Mouse (Mus musculus): ENCODE measurements around the gene 4921536K21Rik.
"Not testable (repeated sequence)": the region's sequence is repeated elsewhere in the genome, so short reads cannot be mapped to it uniquely, and the experiment has no call there.

The 4921536K21Rik gene

DNA sequence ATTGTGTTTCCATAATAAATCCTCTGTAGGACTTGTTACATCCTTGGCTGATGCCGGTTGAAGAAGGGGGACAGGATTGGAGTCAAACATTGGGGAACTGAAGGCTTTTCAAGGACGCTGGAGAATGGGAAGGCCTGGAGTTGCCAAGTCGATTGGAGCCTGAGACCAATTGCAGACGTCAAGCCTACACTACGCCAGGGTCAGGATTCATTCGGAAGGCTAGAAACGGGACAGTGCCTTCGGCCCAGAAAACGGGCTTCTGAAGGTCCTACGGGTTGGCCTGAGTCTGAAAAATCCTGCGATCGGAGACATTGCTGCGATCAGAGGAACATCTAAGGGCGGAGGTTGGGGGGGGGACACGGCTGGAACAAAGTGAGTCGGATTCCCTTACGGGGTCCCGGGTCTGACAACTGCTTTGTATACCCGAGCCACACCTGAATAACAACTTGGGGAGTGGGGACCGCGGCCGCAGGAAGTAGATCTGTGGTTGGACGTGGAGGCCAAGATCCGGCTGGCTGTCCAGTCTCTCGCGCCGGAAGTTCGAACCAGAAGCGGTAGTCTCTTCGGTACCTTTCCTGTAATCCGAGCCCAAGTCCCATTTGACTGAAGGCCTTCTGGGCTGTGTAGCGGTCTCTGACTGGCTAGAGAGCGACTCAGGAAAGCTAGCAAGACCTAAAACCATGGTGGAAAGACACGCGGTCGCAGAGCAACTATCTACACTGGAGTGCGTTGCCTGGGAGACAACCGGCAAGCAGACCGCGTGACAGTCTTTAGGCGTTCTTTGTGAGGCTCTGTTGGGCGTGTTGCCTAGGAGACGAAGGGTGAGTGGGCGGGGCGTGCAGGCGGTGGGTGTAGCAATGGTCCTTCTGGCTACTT, at the start of gene 4921536K21Rik, which contains the start of gene Dusp18:
TSS of gene 4921536K21Rik (minus strand) at position 693 of the 876 bp plus-strand sequence.
TSS of gene Dusp18 (plus strand) at position 835 of the 876 bp plus-strand sequence.
- DNase-seq: peak; percentile 68

DNA sequence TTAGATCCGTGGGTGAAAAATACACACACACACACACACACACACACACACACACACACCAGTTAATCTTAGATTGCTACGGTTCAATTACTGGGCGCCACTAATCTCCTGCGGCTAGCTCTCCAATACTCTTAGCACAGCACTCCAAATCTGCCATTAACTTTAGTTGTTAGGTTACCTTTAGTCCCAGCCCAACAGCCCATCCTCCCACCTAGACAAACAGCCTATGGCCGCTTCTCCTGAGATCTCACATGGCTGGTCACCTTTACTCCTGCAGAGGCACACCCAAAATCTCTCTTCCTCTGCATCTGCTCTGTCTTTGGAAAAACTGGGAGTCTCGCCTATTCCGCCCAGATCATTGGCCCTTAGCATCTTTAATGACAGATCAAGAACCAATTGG, 46.5 kb upstream of the 4921536K21Rik start:
- no peak for DNase-seq

DNA sequence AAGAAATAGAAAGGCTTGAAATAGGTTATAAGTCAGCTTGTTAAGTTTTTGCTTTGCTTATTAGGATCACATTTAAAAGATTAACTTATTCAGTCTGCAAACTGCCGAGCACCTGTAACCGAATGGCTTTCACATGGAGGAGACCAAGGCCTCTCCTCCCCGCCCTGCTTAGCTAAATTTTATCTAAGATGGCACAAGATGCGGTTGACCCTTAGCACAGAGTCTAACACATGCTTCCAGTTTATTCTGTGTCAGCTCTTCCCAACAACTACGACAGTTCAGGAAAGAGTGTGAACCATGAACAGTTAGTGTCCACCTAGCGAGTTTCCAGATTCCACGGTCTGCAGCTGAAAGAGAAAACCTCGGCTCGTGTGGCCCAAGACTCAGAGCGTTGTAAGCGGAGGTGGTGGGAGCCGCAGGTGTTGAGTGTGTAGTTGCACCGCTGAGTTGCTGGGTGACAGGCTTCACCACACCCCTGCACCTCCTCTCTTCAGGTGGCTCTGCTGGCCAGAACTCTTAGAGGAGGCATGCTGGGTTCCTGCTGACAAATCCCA, 42.5 kb upstream of the 4921536K21Rik start:
- no peak for DNase-seq

DNA sequence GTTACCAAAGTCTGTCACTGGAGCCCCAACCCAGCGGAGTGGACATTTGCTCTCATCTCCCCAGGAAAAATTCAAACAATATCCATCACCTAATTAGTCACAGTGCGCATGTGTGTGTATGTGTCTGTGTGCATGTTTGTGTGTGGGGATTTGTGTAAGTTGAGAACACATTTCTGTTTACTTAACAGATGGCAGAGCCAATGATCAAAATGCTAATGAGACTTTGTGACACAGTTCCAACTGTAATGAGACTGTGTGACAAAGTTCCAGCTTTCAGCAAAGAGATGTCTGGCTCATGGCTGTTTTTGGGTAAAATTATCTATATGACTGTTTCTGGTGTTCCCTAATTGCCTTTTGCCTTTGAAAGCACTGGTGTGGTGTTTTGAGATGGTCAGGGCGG, 41.4 kb upstream of the 4921536K21Rik start:
- DNase-seq: no peak

DNA sequence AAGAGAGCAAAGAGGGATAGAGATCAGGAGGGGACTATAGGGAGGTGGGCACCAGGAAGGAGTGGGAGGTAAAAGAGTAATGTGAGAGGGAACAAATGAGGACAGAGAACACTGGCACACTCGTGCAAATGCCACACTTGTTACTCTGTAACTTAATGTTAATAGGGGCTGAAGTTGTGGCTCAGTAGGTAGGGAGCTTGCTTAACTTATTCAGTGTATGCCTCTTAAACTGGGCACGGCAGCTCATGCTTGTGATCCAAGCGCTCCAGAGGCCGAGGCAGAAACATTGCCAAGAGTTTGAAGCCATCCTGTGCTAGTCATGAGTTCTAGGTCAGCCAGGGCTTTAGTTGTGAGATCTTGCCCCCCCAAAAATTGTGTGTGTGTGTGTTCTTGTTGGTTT, 40.2 kb upstream of the 4921536K21Rik start:
- DNase-seq: no peak

DNA sequence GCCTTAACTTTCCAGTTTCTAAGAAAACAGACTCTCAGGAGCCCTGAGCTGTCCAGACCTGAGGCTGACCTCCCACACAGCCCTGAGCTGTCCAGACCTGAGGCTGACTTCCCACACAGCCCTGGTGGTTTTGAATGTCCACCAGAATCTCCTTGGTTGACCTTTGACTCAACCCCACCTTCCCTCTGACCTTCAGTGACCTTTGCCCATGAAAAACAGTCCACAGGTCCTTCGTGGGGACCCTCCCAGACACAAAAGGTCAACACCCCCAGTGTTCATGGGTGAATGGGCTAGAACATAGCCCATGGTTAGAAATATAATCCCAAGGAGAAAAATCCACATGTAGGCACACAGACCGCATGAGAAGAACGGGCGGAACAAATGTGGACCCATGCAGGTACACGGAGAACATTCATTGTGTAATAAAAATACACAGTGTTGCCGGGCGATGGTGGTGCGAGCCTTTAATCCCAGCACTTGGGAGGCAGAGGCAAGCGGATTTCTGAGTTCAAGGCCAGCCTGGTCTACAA, 38.9 kb upstream of the 4921536K21Rik start:
- no peak for DNase-seq

DNA sequence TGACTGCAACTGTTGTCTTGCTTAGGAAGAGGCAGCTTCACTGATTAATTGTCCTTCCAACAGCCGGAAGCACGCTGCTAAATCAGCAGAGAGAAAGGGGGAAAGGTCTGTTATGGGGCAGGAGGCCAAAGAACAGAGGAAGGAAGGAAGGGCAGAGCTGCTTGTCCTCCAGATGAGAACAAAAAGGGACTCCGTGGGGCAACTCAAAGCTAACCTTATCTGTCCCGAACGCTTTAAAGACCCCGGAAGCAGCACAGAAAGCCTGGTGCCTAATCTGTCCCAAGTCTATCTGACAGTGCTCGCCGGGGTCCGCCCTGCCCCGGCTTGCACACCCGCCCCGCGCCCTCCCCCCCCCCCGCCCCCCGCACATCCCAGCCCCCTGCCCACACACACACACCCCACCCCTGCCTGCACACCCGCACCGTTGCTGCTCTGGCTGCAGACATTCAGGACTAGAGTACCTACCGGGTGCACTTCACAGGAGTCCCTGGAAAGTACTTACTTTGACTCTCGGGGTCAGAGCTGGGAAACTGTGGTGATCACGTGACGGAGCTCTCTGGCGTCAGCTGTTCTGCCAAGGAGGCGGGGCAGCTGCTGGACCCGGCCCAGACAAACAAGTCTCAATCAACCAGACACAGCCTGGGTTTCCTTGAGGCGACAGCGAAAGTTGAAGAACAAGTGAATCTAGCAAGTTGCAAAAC, 36.8 kb upstream of the 4921536K21Rik start, which contains the start of gene Tcn2:
TSS of gene Tcn2 (minus strand) at position 649 of the 701 bp plus-strand sequence.
- DNase-seq: peak; percentile 28

DNA sequence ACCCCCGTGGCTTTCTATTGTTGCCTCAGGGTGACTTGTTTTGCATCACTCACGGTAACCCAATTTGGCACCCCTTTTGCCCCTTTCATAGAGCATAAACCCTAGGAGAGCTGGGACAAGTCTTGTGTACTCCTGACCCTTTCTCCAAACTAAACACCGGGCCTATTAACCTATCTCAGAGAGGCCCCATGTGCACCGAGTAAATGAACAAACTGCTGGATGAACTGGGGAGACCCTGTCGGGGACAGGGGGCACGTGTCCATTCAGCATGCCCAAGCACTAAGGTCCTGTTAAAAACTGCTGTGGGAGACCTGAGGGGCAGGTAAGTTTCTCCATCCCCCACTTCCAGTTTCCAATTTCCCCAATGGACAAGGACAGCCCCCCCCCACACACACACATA, 36.0 kb upstream of the 4921536K21Rik start:
- DNase-seq: no peak

DNA sequence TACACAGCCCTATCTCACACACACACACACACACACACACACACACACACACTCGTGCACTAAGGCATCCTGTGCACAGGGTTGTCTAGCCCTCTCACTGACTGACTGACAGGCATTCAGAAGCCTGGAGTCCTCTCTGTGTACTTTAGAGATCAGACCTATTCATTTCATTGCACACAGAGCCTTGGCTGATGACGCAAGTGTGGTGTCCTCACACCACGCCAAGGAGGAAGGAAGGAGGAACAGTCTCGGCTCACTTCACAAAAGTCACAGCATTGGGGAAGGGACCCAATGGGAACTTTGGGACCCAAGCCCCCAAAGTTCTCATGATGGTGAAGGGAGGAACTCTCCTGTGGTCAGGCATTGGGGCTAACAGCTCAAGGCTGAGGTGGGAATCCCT, 35.1 kb upstream of the 4921536K21Rik start:
- DNase-seq: no peak

DNA sequence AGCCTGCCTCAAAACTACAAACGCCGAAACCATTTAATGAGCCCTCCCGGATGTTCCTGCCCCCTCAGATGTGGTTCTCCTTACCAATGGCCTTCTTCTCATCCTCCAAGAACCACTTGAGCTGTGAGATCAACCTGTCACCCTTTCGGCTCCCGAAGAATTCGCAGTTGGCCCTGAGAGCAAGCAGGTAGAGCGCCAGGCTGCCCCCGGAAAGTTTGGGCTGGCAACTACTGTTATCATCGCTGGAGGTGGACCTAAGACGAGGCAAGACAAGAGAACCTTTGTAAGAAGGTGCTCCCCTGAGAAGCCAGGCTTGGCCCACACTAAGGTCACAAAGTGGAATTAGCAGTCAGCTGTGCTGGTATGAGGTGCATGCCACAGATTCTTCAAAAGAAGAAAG, 31.0 kb upstream of the 4921536K21Rik start:
- DNase-seq: no peak

DNA sequence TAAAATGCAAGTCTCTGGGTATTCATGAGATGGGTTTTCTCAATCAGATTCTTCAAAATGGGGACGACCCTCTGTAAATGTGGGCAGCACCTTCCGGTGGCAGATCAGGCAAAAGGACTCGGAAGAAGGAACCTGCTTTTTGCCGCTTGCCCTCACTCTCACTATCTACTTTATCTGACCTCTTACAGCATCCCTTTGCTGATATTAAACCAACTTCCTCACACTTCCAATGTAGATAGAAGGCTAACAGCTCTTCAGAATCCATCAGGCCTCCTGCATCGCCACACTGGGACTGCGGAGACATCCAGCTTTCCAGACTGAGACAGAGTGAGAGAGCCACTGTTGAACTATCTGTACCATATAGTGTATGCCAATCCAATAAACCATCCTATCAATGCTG, 27.8 kb upstream of the 4921536K21Rik start:
- DNase-seq: no peak

DNA sequence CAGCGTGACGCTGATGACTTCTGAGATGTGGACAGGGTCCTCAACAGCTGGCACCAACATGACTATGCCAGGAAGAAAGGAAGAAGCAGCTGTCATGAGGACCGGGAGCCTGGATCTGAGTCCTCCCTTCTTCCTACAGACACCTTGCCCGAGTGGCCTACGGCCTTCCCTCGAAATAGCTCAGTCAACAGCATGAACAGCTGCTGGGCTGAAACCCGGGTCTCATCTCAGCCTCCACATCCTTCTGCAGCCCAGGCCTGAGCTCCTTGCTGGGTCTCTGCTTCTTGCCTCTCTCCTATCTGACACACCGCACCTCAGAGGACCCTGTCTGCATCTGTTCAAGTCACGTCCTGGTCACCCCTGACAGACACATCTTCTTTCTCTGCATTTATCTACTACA, 27.2 kb upstream of the 4921536K21Rik start:
- no peak for DNase-seq

DNA sequence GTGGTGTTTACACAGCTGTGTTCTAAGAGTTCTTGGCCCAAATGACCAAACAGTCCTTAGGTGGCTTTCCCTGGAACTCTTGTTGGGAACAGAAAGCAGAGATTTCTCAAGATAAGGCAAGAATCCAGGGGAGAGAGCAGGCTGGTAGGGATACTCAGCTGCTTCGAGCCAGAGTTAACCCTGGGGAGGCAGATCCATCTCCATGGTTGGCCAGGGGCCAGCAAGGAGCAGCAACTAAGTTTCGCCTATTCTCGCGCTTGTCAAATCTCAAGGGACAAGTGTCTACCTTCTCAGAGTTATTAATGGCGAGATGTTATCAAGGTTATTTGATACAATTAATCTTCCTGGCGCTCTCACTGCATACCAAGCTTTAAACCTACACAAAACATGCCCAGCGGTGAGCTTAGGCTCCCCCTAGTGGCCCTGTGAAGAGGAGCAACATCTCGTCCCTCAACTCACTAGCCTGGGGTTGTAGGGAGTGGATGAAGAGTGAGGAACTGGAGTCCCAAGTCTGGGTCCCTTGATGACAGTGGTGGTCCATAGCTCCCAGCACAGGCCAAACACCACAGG, 26.5 kb upstream of the 4921536K21Rik start:
- DNase-seq: peak; percentile 52

DNA sequence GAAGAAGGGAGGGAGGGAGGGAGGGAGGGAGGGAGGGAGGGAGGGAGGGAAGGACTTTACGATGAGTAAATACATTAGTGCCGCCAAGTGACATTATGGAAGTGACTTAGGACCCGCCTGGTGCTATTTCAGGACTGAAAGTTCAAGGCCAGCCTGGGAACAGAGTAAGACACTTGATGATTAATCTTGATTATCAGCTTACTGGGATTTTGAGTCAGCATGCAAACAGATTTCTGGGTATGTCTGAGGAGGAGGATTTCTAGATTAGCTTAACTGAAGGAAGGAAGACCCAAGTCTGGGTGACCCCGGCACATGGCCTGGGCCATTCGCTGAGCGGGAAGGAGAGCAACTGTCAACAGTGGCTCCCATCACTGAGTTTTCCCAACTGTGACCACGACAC, 25.6 kb upstream of the 4921536K21Rik start:
- DNase-seq: no peak

DNA sequence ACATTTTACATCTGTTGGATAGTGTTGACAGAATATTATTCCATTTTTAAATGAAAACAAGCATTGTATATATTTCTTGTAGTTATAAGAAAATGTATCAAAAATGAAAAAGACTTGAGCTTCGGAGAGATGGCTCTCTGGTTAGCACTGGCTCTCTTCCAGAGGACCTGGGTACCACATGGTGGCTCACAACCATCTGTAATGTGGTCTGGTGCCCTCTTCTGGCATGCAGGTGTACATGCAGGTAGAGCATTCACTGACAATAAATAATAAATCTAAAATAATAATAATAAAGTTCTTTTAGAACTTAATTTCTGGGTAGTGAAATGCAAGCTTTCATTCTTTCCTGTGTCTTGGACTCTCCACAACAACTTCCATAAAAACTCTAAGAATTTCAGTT, 23.8 kb upstream of the 4921536K21Rik start:
- DNase-seq: no peak

DNA sequence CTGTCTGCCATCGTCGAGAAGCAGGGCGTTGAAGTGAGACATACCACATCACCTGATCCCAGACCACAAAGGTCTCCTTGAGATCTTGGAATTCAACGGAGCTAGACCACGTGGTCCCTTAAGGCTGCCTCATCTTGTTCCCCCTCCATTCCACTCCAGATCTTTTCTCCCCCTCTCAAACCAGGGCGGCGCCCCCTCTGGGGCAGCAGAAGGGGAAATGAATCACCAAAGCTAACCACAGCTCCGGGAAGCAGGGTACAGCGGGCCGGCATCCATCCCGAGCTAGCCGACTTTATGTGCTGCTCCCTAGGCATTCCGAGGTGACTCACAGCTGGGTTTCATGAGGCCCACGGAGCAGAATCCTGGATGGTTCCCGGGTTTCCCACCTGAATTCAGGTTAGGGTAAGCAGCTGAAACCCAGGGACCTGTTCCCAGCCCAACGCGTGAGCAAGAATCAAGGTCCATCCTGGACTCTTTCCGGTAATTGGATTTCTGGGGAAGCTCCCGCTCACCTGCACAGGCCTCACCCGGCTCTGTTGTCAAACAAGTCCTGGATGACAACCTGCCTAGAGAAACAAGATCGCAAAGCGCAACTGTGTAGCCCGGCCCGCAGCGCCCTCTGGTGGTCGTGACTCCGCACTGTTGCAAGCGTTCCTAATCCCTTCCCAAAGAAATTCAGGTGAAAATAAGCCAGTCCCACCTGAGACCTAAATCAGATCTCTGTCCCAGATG, 19.4 kb upstream of the 4921536K21Rik start, which contains the start of gene Slc35e4:
TSS of gene Slc35e4 (minus strand) at position 556 of the 732 bp plus-strand sequence.
- peak; percentile 86 for DNase-seq

DNA sequence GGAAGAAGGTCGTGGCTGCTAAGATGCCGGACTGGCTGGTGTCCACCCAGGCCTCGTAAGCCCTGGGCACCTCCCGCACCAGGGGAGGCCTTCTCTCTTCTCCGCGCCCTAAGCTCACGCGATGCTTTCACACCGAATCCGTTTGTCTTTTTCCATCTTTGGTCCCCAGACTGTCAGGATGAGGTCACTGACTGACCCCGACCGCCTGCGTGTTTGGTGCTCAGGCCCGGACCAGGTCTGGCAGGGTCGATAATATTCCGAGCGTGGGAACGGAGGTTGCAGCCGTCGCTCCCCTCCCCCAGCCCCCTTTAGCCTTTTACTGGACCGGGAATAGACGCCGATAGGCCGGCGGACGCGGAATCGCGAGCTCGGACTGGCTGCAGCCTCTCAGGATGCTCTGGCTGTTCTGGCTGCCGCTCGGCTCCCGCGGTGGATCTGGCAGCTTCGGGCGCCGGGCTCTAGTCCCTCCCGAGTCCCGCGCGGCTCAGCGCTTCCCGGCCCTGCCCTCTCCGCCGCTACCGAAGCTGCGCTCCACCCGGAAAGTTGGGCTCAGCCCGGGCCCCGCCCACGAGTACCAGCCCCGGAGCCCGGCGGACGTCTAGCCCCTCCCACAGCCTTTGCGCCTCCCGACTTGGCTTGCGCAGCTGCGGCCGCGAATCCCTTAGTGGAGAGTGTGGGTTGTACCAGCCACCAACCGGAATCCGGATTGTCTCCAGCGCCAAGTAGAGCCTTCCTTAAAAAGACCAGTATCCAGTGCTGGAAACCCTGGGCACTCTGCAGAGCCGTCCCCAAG, 18.6 kb upstream of the 4921536K21Rik start:
- DNase-seq: peak; percentile 95

DNA sequence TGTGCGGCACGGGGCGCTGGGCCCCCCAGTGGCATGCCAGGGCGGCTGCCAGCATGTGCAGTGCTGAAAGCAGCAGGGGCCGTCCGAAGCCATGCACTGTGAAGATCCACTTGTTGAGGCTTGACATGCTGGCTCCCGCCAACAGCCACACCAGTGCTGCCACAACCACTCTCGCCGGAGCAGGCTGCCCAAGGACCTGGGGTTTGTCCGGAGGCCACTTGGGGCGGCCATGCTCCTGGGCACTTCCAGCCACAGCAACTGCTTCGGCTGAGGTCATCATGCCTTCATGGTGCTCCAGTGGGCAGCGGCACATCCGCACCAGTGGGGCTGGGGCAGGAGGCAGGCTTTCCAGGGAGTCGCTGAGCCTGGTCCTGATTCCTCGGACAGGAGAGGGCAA, 18.0 kb upstream of the 4921536K21Rik start:
- DNase-seq: peak; percentile 73

DNA sequence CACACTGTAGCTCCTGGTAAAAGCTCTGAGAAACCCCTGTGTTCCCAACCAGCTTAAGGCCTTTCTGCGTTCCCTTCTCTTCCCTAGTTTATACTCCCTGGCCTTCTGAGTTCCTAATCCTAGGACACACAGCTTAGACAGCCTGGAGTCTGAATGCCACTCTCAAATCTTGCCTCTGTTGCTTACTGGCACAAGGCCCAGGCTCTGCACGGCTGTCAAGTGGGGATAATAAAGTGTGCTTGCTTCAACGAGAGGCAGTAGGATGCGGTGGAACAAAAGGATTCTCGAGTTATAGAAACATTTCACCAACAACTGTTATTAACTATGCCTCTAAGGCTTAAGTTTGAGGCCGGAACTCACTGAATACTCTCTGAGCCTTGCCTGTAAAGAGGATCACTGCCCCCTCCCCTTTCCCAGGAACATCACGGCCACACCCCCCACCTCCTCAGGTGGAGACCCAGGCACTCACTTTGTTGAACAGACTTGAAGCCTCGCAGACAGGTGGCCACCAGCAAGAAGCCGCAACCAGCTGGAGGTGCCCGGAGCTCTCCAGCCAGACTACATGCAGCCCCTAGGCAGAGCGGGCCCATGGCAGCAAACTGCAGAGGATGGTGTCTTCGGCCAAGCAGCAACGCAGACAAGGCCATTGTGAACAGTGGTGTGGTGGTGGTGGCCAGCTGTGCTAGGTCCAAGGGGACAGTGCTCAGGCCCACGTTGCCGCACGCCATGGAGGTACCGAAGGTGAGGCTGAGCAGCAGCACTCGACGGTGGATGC, 17.4 kb upstream of the 4921536K21Rik start:
- DNase-seq: peak; percentile 64

DNA sequence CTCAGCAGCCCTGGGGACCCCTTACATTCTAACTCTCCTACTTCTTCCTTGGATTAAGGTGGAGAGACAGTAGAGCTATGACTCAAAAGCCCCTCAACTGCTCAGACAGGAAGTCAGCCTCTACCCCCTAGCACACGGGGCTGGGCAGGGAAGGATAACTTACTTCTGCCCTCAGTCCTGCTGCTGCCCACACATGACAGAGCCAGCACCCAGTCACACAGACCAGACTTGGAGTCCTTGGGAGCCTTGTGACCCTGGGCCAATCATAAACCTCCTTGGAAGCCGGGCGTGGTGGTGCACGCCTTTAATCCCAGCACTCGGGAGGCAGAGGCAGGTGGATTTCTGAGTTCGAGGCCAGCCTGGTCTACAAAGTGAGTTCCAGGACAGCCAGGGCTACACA, 16.5 kb upstream of the 4921536K21Rik start:
- DNase-seq: not testable (repeated sequence)

Measured in cerebellum, adult 9-11 months (tissue).